Mouse (Mus musculus): Measurements from ENCODE around the gene Heatr5b.
"Not testable (repeated sequence)": the region's sequence is repeated elsewhere in the genome, so short reads cannot be mapped to it uniquely, and the experiment has no call there.

The Heatr5b gene

GRCm38 (mm10) chr17:78834856-78835835, at the start of gene Heatr5b, which contains the start of gene Gpatch11:
Heatr5b (minus strand) TSS chr17:78835364.
Gpatch11 (plus strand) TSS chr17:78835567.
- peak; percentile 98 for DNase-seq (ENCODE audit: low spot score)

- DNase-seq (ENCODE audit: low spot score), result no peak
These were observed 48.1 kb upstream of the Heatr5b start for GRCm38 (mm10) chr17:78883291-78883690.

- DNase-seq (ENCODE audit: low spot score), result peak; percentile 89
These were observed 47.4 kb upstream of the Heatr5b start, which contains the start of gene Eif2ak2 for GRCm38 (mm10) chr17:78882401-78883112. Eif2ak2 (minus strand) TSS chr17:78882573.

GRCm38 (mm10) chr17:78881878-78882304, 46.7 kb upstream of the Heatr5b start:
- DNase-seq (ENCODE audit: low spot score), result no peak

- DNase-seq (ENCODE audit: low spot score), result no peak
These were observed 38.7 kb upstream of the Heatr5b start for GRCm38 (mm10) chr17:78873886-78874285.

GRCm38 (mm10) chr17:78856243-78856642, 21.1 kb upstream of the Heatr5b start:
- DNase-seq (ENCODE audit: low spot score), result no peak

GRCm38 (mm10) chr17:78842271-78842928, 7.2 kb upstream of the Heatr5b start:
- DNase-seq (ENCODE audit: low spot score), result no peak

GRCm38 (mm10) chr17:78836056-78836455, 892 bp upstream of the Heatr5b start:
- no peak for DNase-seq (ENCODE audit: low spot score)

GRCm38 (mm10) chr17:78824346-78824745, 10.8 kb downstream of the Heatr5b start:
- DNase-seq (ENCODE audit: low spot score), result no peak

- DNase-seq (ENCODE audit: low spot score), result no peak
These were observed 25.6 kb downstream of the Heatr5b start for GRCm38 (mm10) chr17:78809582-78809981.

GRCm38 (mm10) chr17:78809019-78809418, 26.1 kb downstream of the Heatr5b start:
- no peak for DNase-seq (ENCODE audit: low spot score)

- no peak for DNase-seq (ENCODE audit: low spot score)
These were observed 37.9 kb downstream of the Heatr5b start for GRCm38 (mm10) chr17:78797222-78797621.

- DNase-seq (ENCODE audit: low spot score), result no peak
These were observed 40.8 kb downstream of the Heatr5b start for GRCm38 (mm10) chr17:78794390-78794789.

- DNase-seq (ENCODE audit: low spot score), result no peak
These were observed 43.0 kb downstream of the Heatr5b start for GRCm38 (mm10) chr17:78792122-78792521.

GRCm38 (mm10) chr17:78791690-78792070, 43.5 kb downstream of the Heatr5b start:
- DNase-seq (ENCODE audit: low spot score), result no peak

- peak; percentile 9 for DNase-seq (ENCODE audit: low spot score)
These were observed 44.0 kb downstream of the Heatr5b start for GRCm38 (mm10) chr17:78791068-78791689.

- not testable (repeated sequence) for DNase-seq (ENCODE audit: low spot score)
These were observed 46.9 kb downstream of the Heatr5b start for GRCm38 (mm10) chr17:78788273-78788672.

- no peak for DNase-seq (ENCODE audit: low spot score)
These were observed 56.4 kb downstream of the Heatr5b start for GRCm38 (mm10) chr17:78778765-78779164.

- no peak for DNase-seq (ENCODE audit: low spot score)
These were observed 62.8 kb downstream of the Heatr5b start for GRCm38 (mm10) chr17:78772317-78772716.

GRCm38 (mm10) chr17:78770932-78771331, 64.2 kb downstream of the Heatr5b start:
- no peak for DNase-seq (ENCODE audit: low spot score)

- no peak for DNase-seq (ENCODE audit: low spot score)
These were observed 65.8 kb downstream of the Heatr5b start for GRCm38 (mm10) chr17:78769341-78769740.

GRCm38 (mm10) chr17:78768937-78769336, 66.2 kb downstream of the Heatr5b start:
- DNase-seq (ENCODE audit: low spot score), result no peak
